Mouse (Mus musculus) Patski (cell line): ENCODE data around the gene Olfr697. TPM values are rescaled to one million over a fixed set of nuclear protein-coding genes. Genes with fewer than 3 reads are reported as not detected.
"Not testable (repeated sequence)": the region's sequence is repeated elsewhere in the genome, so short reads cannot be mapped to it uniquely, and the experiment has no call there.

Experiments
- ATAC-seq: fragments of 100-300 bp; one replicate; pipeline ENCODE4 v1.8.0; 2021
- CTCF ChIA-PET: fragments of 350-600 bp; sonication (Branson Sonifier 250); formaldehyde crosslinking; loops from one replicate; lab custom pipeline; 2022; ENCODE audit warnings: inconsistent platforms; lab: Charles Lee
- POLR2A ChIA-PET: fragments of 350-600 bp; sonication (Branson Sonifier 250); formaldehyde crosslinking; loops from one replicate; lab custom pipeline; 2022; ENCODE audit warnings: antibody characterized with exemption, inconsistent platforms; lab: Charles Lee
- DNase-seq: peaks from one replicate; pipeline ENCODE4 v3.0.0-alpha.2; 2011; ENCODE audit warnings: low read depth, low spot score
- H3K27me3 ChIP-seq: fragments of 371-371 bp; one replicate; pipeline ENCODE4 v1.5.1; 2021
- CTCF ChIP-seq: fragments of 100-300 bp; IDR thresholded peaks from one replicate; pipeline ENCODE4 v1.5.1; 2021
- in situ Hi-C: fragments of 300-500 bp; cut with MboI; formaldehyde crosslinking; loops from 3 replicates; pipeline ENCODE4 v1.11.1; 2018; ENCODE audit warnings: low pct_unique_long_range_greater_than_20kb, mixed read lengths
- polyA plus RNA-seq: library from polyadenylated mRNA; unstranded; gene quantifications from one replicate; pipeline ENCODE4 v1.2.3, GENCODE M21; 2021

Olfr697 gene
- not detected for polyA plus RNA-seq

DNA sequence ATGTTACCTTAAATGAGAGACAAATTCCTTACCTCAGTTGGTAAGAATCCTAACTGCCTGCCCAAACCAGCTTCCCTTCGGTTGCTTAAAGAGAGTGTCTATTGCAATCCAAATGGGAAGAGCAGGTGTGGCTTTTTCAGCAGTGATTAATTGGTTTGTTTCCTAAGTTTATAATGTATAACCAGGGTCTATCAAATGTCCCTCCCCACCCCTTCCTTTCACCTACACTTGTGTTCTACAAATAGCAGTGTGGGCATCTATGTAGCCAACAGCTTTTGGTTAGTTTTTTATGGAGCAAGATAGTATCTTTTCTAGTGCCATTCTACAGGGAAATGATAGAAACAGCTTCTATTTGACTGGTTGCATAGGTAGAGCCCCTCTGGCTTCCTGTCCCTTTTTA lies at the start of gene Olfr697:
Gene Olfr697 (minus strand): TSS at position 101 of the 400 bp plus-strand sequence.
- ATAC-seq = no peak
- DNase-seq = no peak
- TF ChIP-seq CTCF = no peak
- POLR2A ChIA-PET = no interaction called here
- no peaks in the 10 kb centered on the region for H3K27me3 ChIP-seq
- CTCF ChIA-PET = no interaction called here
- in situ Hi-C loops = no loop called here

GRCm38 (mm10) chr7:106788330-106788729 lies 46.1 kb upstream of the Olfr697 start:
- DNase-seq (no peak), ATAC-seq (no peak)
- ChIA-PET POLR2A (no interaction called here), CTCF (no interaction called here)
- H3K27me3 ChIP-seq = no peaks in the 10 kb centered on the region
- in situ Hi-C loops = no loop called here
- no peak for TF ChIP-seq CTCF

- H3K27me3 ChIP-seq, in situ Hi-C loops, DNase-seq, POLR2A ChIA-PET, ATAC-seq, CTCF ChIA-PET: not testable (repeated sequence)
These were observed 18.8 kb upstream of the Olfr697 start for GRCm38 (mm10) chr7:106761008-106761407.

DNA sequence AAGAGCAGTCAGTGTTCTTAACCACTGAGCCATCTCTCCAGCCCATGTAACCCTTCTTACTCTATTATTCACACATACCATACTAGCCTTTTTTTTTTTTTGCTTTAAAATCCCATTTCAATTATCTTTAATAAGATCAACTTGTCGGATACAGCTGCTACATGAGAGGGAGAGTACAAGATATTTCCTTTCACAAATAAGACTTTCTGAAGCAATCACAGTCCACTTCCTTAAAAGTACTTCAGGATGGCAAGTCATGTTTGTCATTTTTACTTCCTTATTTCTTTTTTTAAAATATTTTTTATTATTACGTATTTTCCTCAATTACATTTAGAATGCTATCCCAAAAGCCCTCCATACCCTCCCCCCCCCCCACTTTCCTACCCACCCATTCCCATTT lies 16.6 kb upstream of the Olfr697 start:
- no peaks in the 10 kb centered on the region for H3K27me3 ChIP-seq
- in situ Hi-C loops = no loop called here
- ATAC-seq (no peak), DNase-seq (no peak)
- ChIA-PET POLR2A (no interaction called here), CTCF (no interaction called here)
- no peak for TF ChIP-seq CTCF

GRCm38 (mm10) chr7:106755297-106755696 lies 13.1 kb upstream of the Olfr697 start, which contains the start of gene Olfr698:
Olfr698 (minus strand) TSS chr7:106755397.
- ChIA-PET POLR2A (no interaction called here), CTCF (no interaction called here)
- DNase-seq = no peak
- ATAC-seq = no peak
- no peaks in the 10 kb centered on the region for H3K27me3 ChIP-seq
- no peak for TF ChIP-seq CTCF
- in situ Hi-C loops = no loop called here

- ChIA-PET POLR2A (no interaction called here), CTCF (no interaction called here)
- in situ Hi-C loops = no loop called here
- DNase-seq (no peak), ATAC-seq (no peak)
- no peak for TF ChIP-seq CTCF
- H3K27me3 ChIP-seq = no peaks in the 10 kb centered on the region
These were observed 3.6 kb upstream of the Olfr697 start for GRCm38 (mm10) chr7:106745811-106746210.

DNA sequence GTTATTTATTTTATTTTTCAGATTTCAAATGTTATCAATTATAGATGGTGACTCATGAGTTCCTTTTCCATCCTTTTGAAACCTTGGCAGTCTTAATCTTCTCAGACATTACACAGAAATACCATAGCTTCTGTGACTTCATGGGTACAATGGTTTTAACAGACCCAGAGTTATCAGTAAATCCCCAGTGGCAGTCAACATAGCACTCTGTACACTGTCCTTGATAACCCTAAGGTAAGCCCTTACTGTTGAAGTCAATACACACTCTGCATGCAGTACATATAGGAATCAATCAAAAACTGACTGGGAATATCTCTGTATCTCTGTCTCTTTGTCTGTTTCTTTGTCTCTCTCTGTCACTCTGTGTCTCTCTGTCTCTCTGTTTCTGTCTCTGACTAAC lies 5.2 kb downstream of the Olfr697 start:
- CTCF ChIA-PET = no interaction called here
- H3K27me3 ChIP-seq = peaks cover 4% of the 10 kb centered on the region
- in situ Hi-C loops = loop anchor here (5.0 kb wide), 1 partner anchor 60 kb away; no protein-coding TSS in a partner anchor
- POLR2A ChIA-PET = no interaction called here
- DNase-seq = no peak
- TF ChIP-seq CTCF = no peak
- ATAC-seq = no peak

DNA sequence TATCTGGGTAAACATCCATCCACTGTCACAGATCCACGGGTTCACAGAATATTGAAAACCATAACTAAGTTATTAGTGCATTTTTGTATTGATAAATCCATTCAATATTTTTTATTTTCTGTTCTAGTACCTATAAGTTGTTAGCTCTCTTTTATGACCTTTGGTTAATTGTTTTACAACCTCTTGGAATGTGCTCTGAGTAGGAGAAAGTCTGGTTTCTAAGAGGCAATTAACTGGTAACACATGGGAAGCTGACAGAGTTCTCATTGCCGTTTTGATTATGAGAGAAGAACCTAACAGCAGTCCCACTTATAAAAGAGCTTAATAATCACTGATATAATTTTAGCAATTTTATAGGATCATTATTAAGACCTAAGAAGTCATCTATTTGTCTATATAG lies 8.5 kb downstream of the Olfr697 start:
- ChIA-PET POLR2A (no interaction called here), CTCF (no interaction called here)
- TF ChIP-seq CTCF = no peak
- in situ Hi-C loops = no loop called here
- peaks cover 7% of the 10 kb centered on the region for H3K27me3 ChIP-seq
- ATAC-seq (no peak), DNase-seq (no peak)

DNA sequence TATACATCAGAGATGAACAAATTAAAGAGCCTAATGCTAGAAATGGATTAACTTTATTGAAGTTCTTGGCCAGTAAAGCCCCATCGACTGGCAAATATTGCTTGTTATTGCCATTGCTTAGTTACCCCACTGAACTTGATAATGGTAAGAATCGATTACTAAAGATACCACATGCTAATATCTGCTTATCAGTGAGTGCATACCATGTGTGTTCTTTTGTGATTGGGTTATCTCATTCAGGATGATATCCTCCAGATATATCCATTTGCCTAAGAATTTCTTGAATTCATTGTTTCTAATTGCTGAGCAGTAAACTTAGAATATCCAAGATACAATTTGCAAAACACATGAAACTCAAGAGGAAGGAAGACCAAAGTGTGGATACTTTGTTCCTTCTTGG lies 16.6 kb downstream of the Olfr697 start:
- ATAC-seq, CTCF ChIA-PET, POLR2A ChIA-PET, in situ Hi-C loops, H3K27me3 ChIP-seq, DNase-seq: not testable (repeated sequence)

GRCm38 (mm10) chr7:106716296-106716695 lies 25.9 kb downstream of the Olfr697 start, which contains the start of gene Olfr695:
Olfr695 (minus strand) TSS chr7:106716396.
- no peak for TF ChIP-seq CTCF
- CTCF ChIA-PET = no interaction called here
- H3K27me3 ChIP-seq = peaks cover 8% of the 10 kb centered on the region
- in situ Hi-C loops = no loop called here
- POLR2A ChIA-PET = no interaction called here
- no peak for ATAC-seq
- DNase-seq = no peak

GRCm38 (mm10) chr7:106711463-106711862 lies 30.8 kb downstream of the Olfr697 start:
- in situ Hi-C loops = no loop called here
- no peak for TF ChIP-seq CTCF
- ATAC-seq (no peak), DNase-seq (no peak)
- H3K27me3 ChIP-seq = peaks cover 8% of the 10 kb centered on the region
- ChIA-PET CTCF (no interaction called here), POLR2A (no interaction called here)

- in situ Hi-C loops, H3K27me3 ChIP-seq, CTCF ChIA-PET, ATAC-seq, POLR2A ChIA-PET, DNase-seq: not testable (repeated sequence)
These were observed 34.5 kb downstream of the Olfr697 start for GRCm38 (mm10) chr7:106707705-106708104.
